Mouse (Mus musculus) neural tube, embryonic 11.5 days (tissue): ENCODE results near the gene Fndc3b. TPM values are rescaled to one million over a fixed set of nuclear protein-coding genes. Genes with fewer than 3 reads are reported as not detected.
A peak's percentile ranks its signal among the peaks of the same experiment; 100 is the strongest.

Source experiments
- ATAC-seq: fragments of 200-750 bp; cut with Nextera tagmentation; 2 replicates; pipeline ENCODE4 v1.8.0; 2017; ENCODE audit warnings: moderate number of reproducible peaks, mild to moderate bottlenecking, moderate TSS enrichment, moderate library complexity; ENCODE audit not compliant: insufficient read depth, low FRiP score, low TSS enrichment
- DNase-seq: peaks from one replicate; pipeline ENCODE4 v3.0.0-alpha.2; 2015; ENCODE audit warnings: low spot score
- H3K27ac ChIP-seq: fragments of 300-500 bp; sonication (generic); 2 replicates; pipeline ENCODE4 v1.5.1; 2014; ENCODE audit warnings: low read depth, mild to moderate bottlenecking, low read length
- H3K27me3 ChIP-seq: fragments of 300-500 bp; sonication (generic); 2 replicates; pipeline ENCODE4 v1.6.1; 2014; ENCODE audit warnings: mild to moderate bottlenecking, low read length, mixed read lengths; ENCODE audit not compliant: control insufficient read depth, insufficient read depth
- H3K36me3 ChIP-seq: fragments of 300-500 bp; sonication (generic); 2 replicates; pipeline ENCODE4 v1.6.1; 2014; ENCODE audit warnings: mild to moderate bottlenecking, low read length, moderate library complexity, mixed read lengths; ENCODE audit not compliant: control insufficient read depth, insufficient read depth
- H3K4me1 ChIP-seq: fragments of 300-500 bp; sonication (generic); 2 replicates; pipeline ENCODE4 v1.6.1; 2014; ENCODE audit warnings: low read length, mixed read lengths; ENCODE audit not compliant: control insufficient read depth, insufficient read depth
- H3K4me2 ChIP-seq: fragments of 300-500 bp; sonication (generic); 2 replicates; pipeline ENCODE4 v1.6.1; 2014; ENCODE audit warnings: low read depth, mild to moderate bottlenecking, moderate library complexity
- H3K4me3 ChIP-seq: fragments of 300-500 bp; sonication (generic); 2 replicates; pipeline ENCODE4 v1.5.1; 2014; ENCODE audit warnings: low read depth, low read length
- H3K9ac ChIP-seq: fragments of 300-500 bp; sonication (generic); 2 replicates; pipeline ENCODE4 v1.6.1; 2014; ENCODE audit warnings: mild to moderate bottlenecking, low read length
- H3K9me3 ChIP-seq: fragments of 300-500 bp; sonication (generic); 2 replicates; pipeline ENCODE4 v1.6.1; 2016; ENCODE audit warnings: low read length; ENCODE audit not compliant: control insufficient read depth
- WGBS: fragments of 180-500 bp; shearing (Covaris S2); extraction: QIAGEN DNeasy Blood & Tissue Kit; methylation state at CpG from one replicate; pipeline ENCODE4 v1.1.7; 2014; 5-methylcytosine and 5-hydroxymethylcytosine counted together
- polyA plus RNA-seq: library from polyadenylated mRNA; unstranded; fragments of >200 nt; fragmentation: Nextera tagmentation; extraction: Ambion mirVana; gene quantifications from 2 replicates; pipeline ENCODE4 v1.2.1, GENCODE M21; 2014

Gene Fndc3b
- polyA plus RNA-seq, 1 experiment from 2014 or later = 12.9 TPM

DNA sequence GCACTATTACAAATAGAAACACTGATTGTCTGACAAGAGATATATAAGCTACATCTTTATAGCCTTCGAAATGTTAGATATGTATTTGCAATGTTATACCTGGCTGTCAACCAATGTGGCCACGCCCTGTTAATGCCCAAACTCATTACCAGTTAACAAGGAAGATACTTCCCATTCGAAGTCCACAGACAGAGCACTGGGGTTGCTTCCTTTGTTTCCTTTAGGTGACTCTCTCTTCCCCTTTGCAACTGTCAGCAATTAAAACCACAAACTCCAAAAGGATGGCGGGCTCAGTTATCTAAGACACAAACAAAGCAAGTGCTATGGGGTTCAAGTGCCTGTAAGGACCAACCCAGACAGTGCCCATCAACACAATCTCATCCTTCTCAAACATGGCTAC lies 43.8 kb downstream of the Fndc3b start:
- H3K4me1 ChIP-seq = no peaks in the 10 kb centered on the region; the same call in 1 of the 2 replicates
- H3K4me3 ChIP-seq = no peak overlapping the region
- ATAC-seq = no peak
- H3K27ac ChIP-seq = no peak overlapping the region
- no peaks in the 10 kb centered on the region for H3K27me3 ChIP-seq
- 87% methylated on average over 4 of the region's 4 CpGs for WGBS
- no peaks in the 10 kb centered on the region for H3K9me3 ChIP-seq
- DNase-seq = no peak
- H3K9ac ChIP-seq = no peak overlapping the region
- no peak overlapping the region for H3K4me2 ChIP-seq
- no peaks in the 10 kb centered on the region for H3K36me3 ChIP-seq

DNA sequence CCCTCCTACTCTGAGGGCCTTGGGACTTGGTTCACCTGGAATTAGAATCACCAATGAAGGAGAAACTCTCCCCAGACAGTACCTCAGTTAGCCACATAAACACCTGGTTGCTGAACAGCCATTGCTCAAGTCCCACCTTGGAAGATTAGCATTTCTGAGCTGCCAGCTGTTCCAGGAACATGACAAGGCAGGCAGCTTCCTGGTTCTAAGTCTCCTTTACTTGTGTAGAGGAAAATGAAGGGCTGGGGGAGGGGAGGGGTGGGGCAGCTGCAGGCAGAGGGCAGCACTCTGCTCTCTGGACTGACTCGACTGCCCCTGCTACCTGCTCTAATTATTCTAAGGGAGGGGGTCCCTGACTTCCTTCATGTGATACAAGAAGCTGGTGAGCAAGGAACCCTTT lies 45.8 kb downstream of the Fndc3b start:
- Histone ChIP-seq H3K36me3 (no peaks in the 10 kb centered on the region), H3K4me3 (no peak overlapping the region), H3K4me2 (no peak overlapping the region), H3K27me3 (no peaks in the 10 kb centered on the region), H3K9me3 (no peaks in the 10 kb centered on the region), H3K4me1 (no peaks in the 10 kb centered on the region), H3K27ac (no peak overlapping the region), H3K9ac (no peak overlapping the region)
- DNase-seq = no peak
- ATAC-seq = no peak
- 23% methylated on average over 1 of the region's 1 CpGs for WGBS

DNA sequence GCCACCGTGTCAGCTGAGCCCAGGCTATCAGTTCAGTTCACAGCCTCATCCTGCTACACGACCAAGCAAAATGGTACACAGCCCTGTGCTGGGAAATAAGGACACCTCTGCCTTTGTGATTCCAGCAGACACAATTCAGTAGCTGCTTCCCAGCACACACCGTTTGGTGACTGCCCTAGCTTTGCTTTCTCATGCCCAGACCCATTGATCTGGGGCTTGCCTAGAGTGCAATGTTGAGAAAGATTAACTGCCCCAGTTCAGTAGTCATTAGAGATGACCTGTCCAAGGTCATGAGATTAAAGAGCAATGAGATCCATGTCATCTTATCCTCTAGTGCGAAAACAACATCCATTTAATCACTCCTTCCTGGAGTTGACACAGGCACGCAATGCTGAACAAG lies 47.9 kb downstream of the Fndc3b start:
- no peak for ATAC-seq
- H3K4me3 ChIP-seq = no peak overlapping the region
- 67% methylated on average over 5 of the region's 5 CpGs for WGBS

DNA sequence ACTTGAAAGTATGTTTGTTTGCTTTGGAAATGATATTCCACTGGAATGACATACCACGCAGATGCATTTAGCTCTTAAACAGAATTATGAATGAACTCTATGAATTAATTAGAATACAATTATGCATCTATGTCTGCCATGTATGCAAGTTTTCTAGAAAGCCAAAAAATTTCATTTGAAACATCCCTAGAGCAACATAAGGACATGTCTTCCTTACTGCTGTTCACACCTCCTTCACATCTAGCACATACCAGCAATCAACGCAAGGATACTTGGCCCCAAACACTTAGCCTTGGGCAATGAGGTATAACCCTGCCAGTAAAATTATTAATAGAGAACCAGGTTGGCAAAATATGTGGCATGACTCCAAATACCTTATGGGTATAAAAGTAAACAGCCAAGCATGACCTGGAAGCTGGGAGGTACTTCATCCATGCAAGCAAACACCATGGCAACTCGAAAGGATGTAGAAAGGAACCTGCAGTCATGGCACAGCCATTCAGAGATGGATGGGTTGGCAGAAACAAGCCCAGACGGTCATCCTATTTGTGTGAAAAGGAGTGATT lies 52.8 kb downstream of the Fndc3b start:
- no peak overlapping the region for H3K4me3 ChIP-seq
- H3K9me3 ChIP-seq = no peaks in the 10 kb centered on the region
- H3K4me1 ChIP-seq = no peaks in the 10 kb centered on the region
- ATAC-seq = no peak
- no peak for DNase-seq
- H3K27ac ChIP-seq = no peak overlapping the region
- WGBS = 89% methylated on average over 4 of the region's 4 CpGs
- no peaks in the 10 kb centered on the region for H3K36me3 ChIP-seq
- H3K4me2 ChIP-seq = no peak overlapping the region
- H3K9ac ChIP-seq = no peak overlapping the region
- H3K27me3 ChIP-seq = no peaks in the 10 kb centered on the region

More for the DNA sequence above, 47.9 kb downstream of the Fndc3b start:
- no peaks in the 10 kb centered on the region for H3K36me3 ChIP-seq
- no peak overlapping the region for H3K27ac ChIP-seq
- no peaks in the 10 kb centered on the region for H3K4me1 ChIP-seq
- no peaks in the 10 kb centered on the region for H3K9me3 ChIP-seq
- no peak overlapping the region for H3K9ac ChIP-seq
- H3K27me3 ChIP-seq = no peaks in the 10 kb centered on the region
- DNase-seq = no peak
- H3K4me2 ChIP-seq = no peak overlapping the region

DNA sequence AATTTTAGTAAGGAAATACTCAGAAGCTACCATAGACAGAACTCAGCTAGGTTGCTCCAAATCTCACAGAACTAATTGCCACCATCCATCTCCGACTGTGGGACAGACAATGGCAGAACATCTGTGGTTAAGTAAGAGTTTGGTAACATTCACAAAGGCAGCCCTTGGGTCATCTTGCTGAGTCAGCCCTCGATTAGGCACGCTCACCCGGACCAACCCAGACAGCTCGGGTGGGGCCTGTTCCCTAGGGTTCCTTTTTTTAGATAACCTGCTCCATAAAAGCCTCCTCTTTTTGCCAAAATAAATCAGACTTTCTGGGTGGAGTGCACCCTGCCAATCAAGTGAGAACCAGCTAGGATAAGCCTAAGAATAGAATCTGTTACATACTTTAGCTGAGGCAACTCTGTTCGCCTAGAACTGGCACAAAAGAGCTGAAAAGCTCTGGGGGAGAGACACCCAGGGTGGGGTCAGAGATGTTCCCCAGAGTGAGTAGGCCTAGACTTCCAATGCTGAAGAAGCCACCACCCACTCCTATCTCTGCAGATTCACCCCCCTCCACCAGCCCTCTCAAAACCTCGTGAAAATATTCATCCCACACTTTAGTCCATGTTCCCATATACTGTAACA lies 54.2 kb downstream of the Fndc3b start:
- no peak overlapping the region for H3K4me2 ChIP-seq
- H3K4me3 ChIP-seq = no peak overlapping the region
- H3K9ac ChIP-seq = no peak overlapping the region
- DNase-seq (peak; percentile 25), ATAC-seq (peak; percentile 69; the same call in 1 of the 2 replicates)
- H3K27me3 ChIP-seq = no peaks in the 10 kb centered on the region
- H3K9me3 ChIP-seq = no peaks in the 10 kb centered on the region
- WGBS = 35% methylated on average over 7 of the region's 7 CpGs
- H3K36me3 ChIP-seq = no peaks in the 10 kb centered on the region
- no peak overlapping the region for H3K27ac ChIP-seq
- H3K4me1 ChIP-seq = no peaks in the 10 kb centered on the region

DNA sequence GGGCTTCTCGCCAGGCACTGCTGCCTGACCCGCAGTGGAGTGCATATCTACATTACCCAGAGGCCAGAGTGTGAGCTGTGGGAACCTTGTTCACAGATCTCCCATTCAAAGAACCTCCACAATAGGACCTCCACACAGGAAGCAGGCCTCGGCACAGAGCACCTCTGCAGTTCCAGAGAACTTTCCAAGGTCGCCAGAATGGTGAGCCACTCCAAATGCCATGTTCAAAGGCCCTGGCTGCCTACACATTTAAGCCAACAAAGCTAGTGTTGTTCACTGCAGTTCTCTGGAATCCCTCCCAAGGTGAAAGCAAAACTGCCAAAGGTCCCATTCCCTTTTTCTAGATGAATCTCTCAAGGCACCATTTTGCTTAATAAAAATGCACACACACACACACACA lies 55.4 kb downstream of the Fndc3b start:
- ATAC-seq = no peak
- no peak overlapping the region for H3K9ac ChIP-seq

DNA sequence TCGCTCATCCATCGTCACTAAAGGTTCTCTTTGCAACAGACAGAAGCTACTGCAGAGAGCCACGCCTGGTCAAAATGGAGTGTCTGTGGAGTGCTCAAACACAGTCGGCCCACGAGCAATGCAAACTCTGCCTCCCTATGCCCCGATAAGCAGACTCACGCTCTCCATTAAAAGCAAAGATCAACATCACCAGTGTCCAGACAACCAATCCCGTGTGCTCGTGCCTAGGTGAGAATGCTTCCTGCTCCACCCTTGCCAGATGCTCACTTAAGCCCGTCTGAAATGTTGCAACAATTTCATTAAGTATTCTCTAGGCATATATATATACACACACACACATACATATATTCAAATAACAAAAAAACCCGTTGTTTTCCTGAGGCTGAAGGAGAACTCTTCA lies 56.1 kb downstream of the Fndc3b start:
- Histone ChIP-seq H3K9me3 (no peaks in the 10 kb centered on the region), H3K27ac (no peak overlapping the region), H3K4me3 (no peak overlapping the region), H3K4me2 (no peak overlapping the region), H3K36me3 (no peaks in the 10 kb centered on the region), H3K4me1 (no peaks in the 10 kb centered on the region), H3K27me3 (no peaks in the 10 kb centered on the region), H3K9ac (no peak overlapping the region)
- DNase-seq (no peak), ATAC-seq (no peak)
- 89% methylated on average over 11 of the region's 11 CpGs for WGBS

More for the DNA sequence above, 55.4 kb downstream of the Fndc3b start:
- Histone ChIP-seq H3K9me3 (no peaks in the 10 kb centered on the region), H3K36me3 (no peaks in the 10 kb centered on the region), H3K4me3 (no peak overlapping the region), H3K27me3 (no peaks in the 10 kb centered on the region), H3K4me1 (no peaks in the 10 kb centered on the region), H3K4me2 (no peak overlapping the region), H3K27ac (no peak overlapping the region)
- 72% methylated on average over 4 of the region's 4 CpGs for WGBS
- no peak for DNase-seq

DNA sequence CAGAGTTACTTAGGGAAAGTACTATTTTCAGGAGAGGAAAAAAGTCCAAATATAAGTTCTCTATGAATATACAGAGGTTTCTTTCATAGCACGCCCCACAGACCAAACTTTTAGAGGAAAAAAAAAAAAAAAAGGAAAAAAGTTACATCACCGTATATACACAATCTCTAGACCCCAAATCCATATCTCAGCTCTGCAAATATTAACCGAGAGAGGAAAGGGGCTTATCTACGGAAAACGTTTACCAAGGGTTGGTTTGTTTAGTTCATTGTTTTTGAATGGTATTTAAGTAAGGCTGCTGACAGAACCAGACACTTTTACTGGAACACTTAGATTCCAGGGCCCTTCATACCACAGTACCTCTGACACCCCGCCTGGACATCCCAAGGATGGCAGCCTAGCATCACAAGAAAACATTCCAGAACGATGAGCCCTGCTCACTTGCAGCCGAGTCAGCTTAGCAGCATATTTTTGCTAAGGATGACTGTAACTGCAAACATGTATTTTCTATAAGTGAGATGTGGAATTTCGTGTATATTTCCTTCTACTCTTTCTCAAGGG lies 58.6 kb downstream of the Fndc3b start:
- 82% methylated on average over 9 of the region's 9 CpGs for WGBS
- no peaks in the 10 kb centered on the region for H3K9me3 ChIP-seq
- H3K27ac ChIP-seq = no peak overlapping the region
- no peaks in the 10 kb centered on the region for H3K36me3 ChIP-seq
- H3K4me2 ChIP-seq = no peak overlapping the region
- DNase-seq (no peak), ATAC-seq (no peak)
- no peak overlapping the region for H3K9ac ChIP-seq
- no peaks in the 10 kb centered on the region for H3K27me3 ChIP-seq
- no peaks in the 10 kb centered on the region for H3K4me1 ChIP-seq
- no peak overlapping the region for H3K4me3 ChIP-seq

DNA sequence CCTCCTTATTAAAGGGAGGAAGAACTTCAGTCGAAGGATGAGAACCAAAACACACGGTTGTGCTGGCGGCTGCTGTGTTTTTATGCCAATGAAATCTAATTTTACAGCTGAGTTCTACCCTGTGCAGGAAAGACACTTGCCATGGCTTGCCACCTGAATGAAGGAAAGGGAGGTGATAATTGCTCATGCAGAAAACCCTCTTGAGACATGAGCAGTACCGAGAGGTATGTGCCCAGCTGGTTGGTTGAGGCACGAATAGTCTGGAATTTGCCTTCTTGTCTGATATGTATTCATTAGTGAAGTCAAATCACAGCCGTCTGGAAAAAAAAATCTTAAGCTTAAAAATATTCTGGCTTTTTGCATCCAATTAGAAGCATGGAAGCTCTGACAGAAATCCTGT lies 59.4 kb downstream of the Fndc3b start:
- no peak overlapping the region for H3K27ac ChIP-seq
- H3K4me2 ChIP-seq = no peak overlapping the region
- ATAC-seq (no peak), DNase-seq (no peak)
- H3K36me3 ChIP-seq = no peaks in the 10 kb centered on the region
- 67% methylated on average over 6 of the region's 6 CpGs for WGBS
- H3K27me3 ChIP-seq = no peaks in the 10 kb centered on the region
- H3K9me3 ChIP-seq = no peaks in the 10 kb centered on the region
- H3K9ac ChIP-seq = no peak overlapping the region
- H3K4me1 ChIP-seq = no peaks in the 10 kb centered on the region
- H3K4me3 ChIP-seq = no peak overlapping the region
